Mouse (Mus musculus) embryonic fibroblast, embryonic 13.5 days (primary cell): ENCODE results near the gene Prrx2.

Experiments
- CTCF ChIP-seq: IDR thresholded peaks from 2 replicates; pipeline ENCODE4 v1.5.1; 2011; ENCODE audit warnings: mild to moderate bottlenecking, control low read depth, low read length, moderate library complexity, borderline replicate concordance; ENCODE audit not compliant: insufficient read depth
- POLR2A ChIP-seq: IDR thresholded peaks from 2 replicates; pipeline ENCODE4 v1.6.1; 2011; ENCODE audit warnings: low read depth, mild to moderate bottlenecking, control low read depth, low read length, moderate library complexity

- TF ChIP-seq POLR2A, result no peak
- TF ChIP-seq CTCF, result no peak
Measured at GRCm38 (mm10) chr2:30915376-30915775, 80.6 kb downstream of the Prrx2 start.
